Mouse (Mus musculus) kidney, postnatal 36 days (tissue): ENCODE results near the gene Gm17428.

Experiments
- DNase-seq, 2 experiments: peaks; one replicate each; pipeline ENCODE4 v3.0.0; 2021 to 2022; ENCODE audit warnings: mixed read lengths in 2 of 2

Gm17428 gene

GRCm38 (mm10) chr14:55014991-55015766, 38.4 kb downstream of the Gm17428 start, which contains the start of gene Ngdn:
TSS of gene Ngdn (plus strand) at chr14:55015454.
- peak; percentile 99 to 100 for DNase-seq

- DNase-seq, result no peak
Observed at GRCm38 (mm10) chr14:55015767-55016111, 39.0 kb downstream of the Gm17428 start.

GRCm38 (mm10) chr14:55016876-55017275, 40.1 kb downstream of the Gm17428 start:
- no peak for DNase-seq

GRCm38 (mm10) chr14:55020394-55020793, 43.7 kb downstream of the Gm17428 start:
- DNase-seq, result no peak

GRCm38 (mm10) chr14:55023011-55023410, 46.3 kb downstream of the Gm17428 start:
- DNase-seq, result no peak

- DNase-seq, result peak; percentile 54 to 81
Observed at GRCm38 (mm10) chr14:55024236-55024635, 47.5 kb downstream of the Gm17428 start.

GRCm38 (mm10) chr14:55025527-55025926, 48.8 kb downstream of the Gm17428 start:
- DNase-seq, result no peak
